23 mouse cellular contexts compared by ENCODE assay signal in the genomic region with DNA sequence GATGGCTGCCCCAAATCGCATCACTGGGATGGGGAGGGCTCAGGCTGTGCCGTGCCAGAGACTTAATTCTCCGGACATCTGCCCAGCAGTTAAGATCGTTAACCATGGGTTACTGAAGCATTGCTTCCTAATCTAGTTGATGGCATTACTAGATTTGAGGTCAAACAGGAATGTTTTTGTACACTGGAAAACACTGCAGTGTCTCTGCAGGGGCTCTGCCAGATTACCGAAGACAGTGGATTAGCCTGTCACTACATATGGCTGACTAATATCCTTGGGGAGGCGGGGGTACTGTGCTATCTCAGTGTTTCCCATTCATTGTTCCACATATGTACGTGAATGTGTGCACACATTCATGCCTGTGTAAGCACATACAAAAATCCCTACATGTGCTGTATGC.
"Had no signal": no experiment of that assay in that cellular context is flagged by ENCODE, and none has a peak within 500 bp of the region (broad histone marks: within the 10 kb centered on the region; RNA-seq: fewer than 3 reads in every experiment).

No protein-coding gene starts in this region.

- ATAC-seq: inflammation-experienced regulatory T-cells, adult 6 months; intestine, embryonic 16.5 days; liver, embryonic 12.5 days; midbrain, embryonic 16.5 days had no signal

- H3K9me3 ChIP-seq: limb, embryonic 10.5 days; limb, embryonic 13.5 days; liver, embryonic 12.5 days; liver, embryonic 15.5 days; lung, embryonic 15.5 days; megakaryocyte, embryonic 14.5 days; midbrain, embryonic 10.5 days; neural tube, embryonic 12.5 days; neural tube, embryonic 15.5 days had no signal

- DNase-seq: kidney, adult 18-20 months; kidney, adult 9 months; kidney, postnatal 14 days; kidney, postnatal 4 days; layer of hippocampus, adult 9-11 months; layer of hippocampus, postnatal 36 days; liver; lung, adult 18-20 months; lung, postnatal 10 days; lung, postnatal 36 days; thymus, postnatal 25 days had no signal

- H3K4me3 ChIP-seq: limb, embryonic 10.5 days; limb, embryonic 13.5 days; liver, embryonic 12.5 days; liver, embryonic 15.5 days; lung, embryonic 15.5 days; megakaryocyte, embryonic 14.5 days; midbrain, embryonic 10.5 days; neural tube, embryonic 12.5 days; neural tube, embryonic 15.5 days had no signal

- H3K4me2 ChIP-seq: limb, embryonic 13.5 days; liver, embryonic 12.5 days; liver, embryonic 15.5 days; lung, embryonic 15.5 days; neural tube, embryonic 12.5 days; neural tube, embryonic 15.5 days had no signal

- H3K27me3 ChIP-seq: limb, embryonic 13.5 days; liver, embryonic 12.5 days; liver, embryonic 15.5 days; lung, embryonic 15.5 days; neural tube, embryonic 12.5 days; neural tube, embryonic 15.5 days had no signal

- H3K27ac ChIP-seq: limb, embryonic 10.5 days; limb, embryonic 13.5 days; liver, embryonic 12.5 days; liver, embryonic 15.5 days; lung, embryonic 15.5 days; midbrain, embryonic 10.5 days; neural tube, embryonic 12.5 days; neural tube, embryonic 15.5 days had no signal

- H3K9ac ChIP-seq: limb, embryonic 13.5 days; liver, embryonic 12.5 days; liver, embryonic 15.5 days; lung, embryonic 15.5 days; neural tube, embryonic 12.5 days; neural tube, embryonic 15.5 days had no signal

- H3K4me1 ChIP-seq: limb, embryonic 10.5 days; limb, embryonic 13.5 days; liver, embryonic 12.5 days; liver, embryonic 15.5 days; lung, embryonic 15.5 days; neural tube, embryonic 12.5 days had no signal

- H3K36me3 ChIP-seq: limb, embryonic 10.5 days; limb, embryonic 13.5 days; liver, embryonic 12.5 days; liver, embryonic 15.5 days; lung, embryonic 15.5 days; midbrain, embryonic 10.5 days; neural tube, embryonic 12.5 days; neural tube, embryonic 15.5 days had no signal
